Mouse (Mus musculus) ES-E14 (cell line): ENCODE measurements around the gene Anxa6. TPM values are rescaled to one million over a fixed set of nuclear protein-coding genes. Genes with fewer than 3 reads are reported as not detected.

Source experiments
- DNase-seq: peaks from one replicate; pipeline ENCODE4 v3.0.0-alpha.2; 2013; ENCODE audit warnings: low read depth, low spot score
- H3K27ac ChIP-seq: 2 replicates; pipeline ENCODE4 v1.5.1; 2012; ENCODE audit warnings: low read depth, mild to moderate bottlenecking, low read length, moderate library complexity, mixed read lengths; ENCODE audit not compliant: poor library complexity, insufficient read depth, severe bottlenecking
- H3K36me3 ChIP-seq: 2 replicates; pipeline ENCODE4 v1.6.1; 2012; ENCODE audit warnings: mild to moderate bottlenecking, low read length, moderate library complexity, mixed read lengths; ENCODE audit not compliant: control insufficient read depth, poor library complexity, insufficient read depth, severe bottlenecking
- H3K4me1 ChIP-seq, 2 experiments: fragments of 150-350 bp in 1 of 2; sonication (generic) in 1 of 2; 2 replicates each; pipeline ENCODE4 v1.6.1; 2012; ENCODE audit warnings: low read length in 2 of 2, mild to moderate bottlenecking in 1 of 2, mixed read lengths in 1 of 2; ENCODE audit not compliant: control insufficient read depth in 2 of 2, insufficient read depth in 2 of 2, poor library complexity in 1 of 2
- H3K4me3 ChIP-seq, 2 experiments: fragments of 150-350 bp in 1 of 2; sonication (generic) in 1 of 2; 2 replicates each; pipeline ENCODE4 v1.5.1; 2012; ENCODE audit warnings: low read length in 2 of 2, low read depth in 1 of 2, mild to moderate bottlenecking in 1 of 2, mixed read lengths in 1 of 2; ENCODE audit not compliant: insufficient read depth in 1 of 2, poor library complexity in 1 of 2, severe bottlenecking in 1 of 2
- H3K9ac ChIP-seq: 2 replicates; pipeline ENCODE4 v1.6.1; 2012; ENCODE audit warnings: low read depth, mild to moderate bottlenecking, low read length, mixed read lengths; ENCODE audit not compliant: poor library complexity, insufficient read depth, severe bottlenecking
- H3K9me3 ChIP-seq: fragments of 150-350 bp; sonication (generic); 2 replicates; pipeline ENCODE4 v1.6.1; 2012; ENCODE audit warnings: low read depth, mild to moderate bottlenecking, low read length; ENCODE audit not compliant: control insufficient read depth, insufficient read depth
- CHD2 ChIP-seq: IDR thresholded peaks from 2 replicates; pipeline ENCODE4 v1.6.1; 2014; ENCODE audit warnings: mild to moderate bottlenecking, low read depth, low read length, inconsistent platforms
- HCFC1 ChIP-seq: IDR thresholded peaks from 2 replicates; pipeline ENCODE4 v1.6.1; 2012; ENCODE audit warnings: low read length, inconsistent platforms, borderline replicate concordance; ENCODE audit not compliant: insufficient read depth
- MAFK ChIP-seq: IDR thresholded peaks from 2 replicates; pipeline ENCODE4 v1.6.1; 2014; ENCODE audit warnings: mild to moderate bottlenecking, low read depth, low read length, inconsistent platforms; ENCODE audit not compliant: insufficient read depth
- ZC3H11A ChIP-seq: IDR thresholded peaks from 2 replicates; pipeline ENCODE4 v1.6.1; 2012; ENCODE audit warnings: low read depth, mild to moderate bottlenecking, inconsistent platforms, low read length, borderline replicate concordance
- ZNF384 ChIP-seq: IDR thresholded peaks from 2 replicates; pipeline ENCODE4 v1.6.1; 2012; ENCODE audit warnings: low read depth, low read length, inconsistent platforms
- in situ Hi-C, 2 experiments: fragments of 600-800 bp; cut with MboI; formaldehyde crosslinking; loops; one replicate each; pipeline ENCODE4 v1.15.1; 2025; ENCODE audit warnings: low sequenced_read_pairs in 2 of 2, inconsistent platforms in 1 of 2; ENCODE audit not compliant: unreplicated experiment in 2 of 2
- total RNA-seq: library from RNA; depleted of rRNA; stranded (reverse); fragments of 300-350 nt; gene quantifications from 2 replicates; pipeline ENCODE4 v1.2.3, GENCODE M21; 2012

Anxa6 gene
- total RNA-seq, 1 experiment, result 125 TPM

- Histone ChIP-seq H3K27ac (no peak overlapping the region), H3K4me3 (no peak overlapping the region), H3K9ac (0 out of 2 replicates have a peak overlapping the region, but pooled peaks have one; percentile 18), H3K36me3 (no peaks in the 10 kb centered on the region; the same call in 1 of the 2 replicates), H3K4me1 (peaks cover 4 to 34% of the 10 kb centered on the region in 2 experiments; a peak in 2 of 4 replicates), H3K9me3 (no peaks in the 10 kb centered on the region)
- in situ Hi-C loops, result no loop called here
- TF ChIP-seq ZNF384, result no peak
- TF ChIP-seq MAFK, result no peak
- TF ChIP-seq ZC3H11A, result no peak
- TF ChIP-seq HCFC1, result no peak
- no peak for TF ChIP-seq CHD2
- no peak for DNase-seq
These were observed 9.7 kb downstream of the Anxa6 start for GRCm38 (mm10) chr11:55023583-55023982.

GRCm38 (mm10) chr11:55023049-55023564 is 10.1 kb downstream of the Anxa6 start:
- H3K4me3 ChIP-seq, result no peak overlapping the region

GRCm38 (mm10) chr11:55022508-55022907 is 10.7 kb downstream of the Anxa6 start:
- H3K36me3 ChIP-seq, result no peaks in the 10 kb centered on the region; the same call in 1 of the 2 replicates
- DNase-seq, result no peak
- TF ChIP-seq MAFK (no peak), ZC3H11A (no peak), CHD2 (no peak), HCFC1 (no peak), ZNF384 (no peak)
- no peak overlapping the region for H3K27ac ChIP-seq
- no peak overlapping the region for H3K4me3 ChIP-seq
- peaks cover 4 to 34% of the 10 kb centered on the region in 2 experiments; a peak in 2 of 4 replicates for H3K4me1 ChIP-seq
- in situ Hi-C loops, result no loop called here
- H3K9me3 ChIP-seq, result no peaks in the 10 kb centered on the region
- H3K9ac ChIP-seq, result no peak overlapping the region

More at GRCm38 (mm10) chr11:55023049-55023564, 10.1 kb downstream of the Anxa6 start:
- 0 out of 2 replicates have a peak overlapping the region, but pooled peaks have one; percentile 18 for H3K9ac ChIP-seq
- no peak for DNase-seq
- no peaks in the 10 kb centered on the region for H3K9me3 ChIP-seq
- peaks cover 4 to 34% of the 10 kb centered on the region in 2 experiments; a peak in 2 of 4 replicates for H3K4me1 ChIP-seq
- no peak for TF ChIP-seq MAFK
- TF ChIP-seq ZNF384, result no peak
- no peak for TF ChIP-seq HCFC1
- TF ChIP-seq CHD2, result no peak
- in situ Hi-C loops, result no loop called here
- no peaks in the 10 kb centered on the region; the same call in 1 of the 2 replicates for H3K36me3 ChIP-seq
- H3K27ac ChIP-seq, result no peak overlapping the region

DNA sequence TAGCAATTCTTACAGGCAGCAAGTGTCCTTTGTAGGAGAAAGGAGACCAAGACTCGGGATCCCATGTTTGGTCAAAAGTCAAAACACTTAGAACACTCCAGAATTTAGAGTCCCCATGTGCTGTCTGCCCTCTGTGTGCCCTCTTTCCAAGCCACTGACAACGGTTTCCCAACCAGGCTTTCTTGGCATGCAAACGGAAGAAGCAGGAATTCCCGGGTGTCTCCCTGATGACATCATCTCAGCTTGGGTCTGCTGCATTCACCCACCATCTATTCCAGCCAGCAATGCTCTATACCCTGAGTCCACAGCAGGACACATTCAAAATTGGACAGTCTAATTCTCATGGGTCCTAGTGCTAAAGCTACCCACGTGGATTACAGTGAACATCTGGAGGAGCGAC is 11.4 kb downstream of the Anxa6 start:
- no peak for TF ChIP-seq ZC3H11A
- no peak for TF ChIP-seq HCFC1
- TF ChIP-seq CHD2, result no peak
- TF ChIP-seq ZNF384, result no peak
- TF ChIP-seq MAFK, result no peak
- Histone ChIP-seq H3K4me1 (peaks cover 4 to 34% of the 10 kb centered on the region in 2 experiments; a peak in 2 of 4 replicates), H3K9ac (no peak overlapping the region), H3K4me3 (no peak overlapping the region), H3K27ac (no peak overlapping the region), H3K36me3 (no peaks in the 10 kb centered on the region; the same call in 1 of the 2 replicates), H3K9me3 (no peaks in the 10 kb centered on the region)
- DNase-seq, result no peak
- in situ Hi-C loops, result no loop called here
